Mouse (Mus musculus): ENCODE measurements around the gene Pga5. TPM values are rescaled to one million over a fixed set of nuclear protein-coding genes. Genes with fewer than 3 reads are reported as not detected.

Pga5 gene
- total and polyA plus RNA-seq, 2 experiments from 2014 or later = not detected

DNA sequence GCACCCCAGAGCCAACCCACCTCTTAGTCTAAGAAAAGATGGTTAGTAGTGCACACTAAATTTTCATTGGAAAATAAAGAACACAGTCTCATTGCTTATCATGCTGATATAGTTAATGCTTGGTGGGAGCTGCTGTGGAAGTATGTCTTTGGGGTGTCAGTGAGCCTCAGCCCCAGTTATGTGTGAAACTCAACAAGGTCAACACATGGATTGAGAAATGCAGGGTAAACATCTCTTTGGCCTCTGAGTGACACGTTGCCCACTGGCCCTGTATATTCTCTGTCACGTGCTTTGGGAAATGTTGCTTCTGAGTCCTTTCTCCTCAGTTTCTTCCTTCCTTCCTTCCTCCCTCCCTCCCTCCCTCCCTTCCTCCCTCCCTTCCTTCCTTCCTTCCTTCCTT, 19.5 kb downstream of the Pga5 start:
- DNase-seq (ENCODE audit: low spot score) (no peak), ATAC-seq (no peak)
- Histone ChIP-seq H3K4me1 (ENCODE audit: insufficient read depth, low read length) (no peaks in the 10 kb centered on the region), H3K4me2 (ENCODE audit: low read depth, low read length) (no peak overlapping the region), H3K36me3 (ENCODE audit: insufficient read depth, low read length) (no peaks in the 10 kb centered on the region), H3K27me3 (ENCODE audit: insufficient read depth, low read length) (no peaks in the 10 kb centered on the region), H3K9me3 (ENCODE audit: low read length) (no peaks in the 10 kb centered on the region), H3K27ac (no peak overlapping the region), H3K9ac (replicated peaks; ENCODE audit: low read length) (no peak overlapping the region), H3K4me3 (ENCODE audit: low read length) (no peak overlapping the region)
- TF ChIP-seq CTCF (IDR thresholded peaks at IDR 0.05; ENCODE audit: low read depth) = no peak
- WGBS = 73% methylated on average over 2 of the region's 2 CpGs

GRCm38 (mm10) chr19:10657742-10658141, 20.1 kb downstream of the Pga5 start:
- Histone ChIP-seq H3K27ac (no peak overlapping the region), H3K27me3 (ENCODE audit: insufficient read depth, low read length) (no peaks in the 10 kb centered on the region), H3K9ac (replicated peaks; ENCODE audit: low read length) (no peak overlapping the region), H3K4me3 (ENCODE audit: low read length) (no peak overlapping the region), H3K4me2 (ENCODE audit: low read depth, low read length) (no peak overlapping the region), H3K4me1 (ENCODE audit: insufficient read depth, low read length) (no peaks in the 10 kb centered on the region), H3K9me3 (ENCODE audit: low read length) (no peaks in the 10 kb centered on the region), H3K36me3 (ENCODE audit: insufficient read depth, low read length) (no peaks in the 10 kb centered on the region)
- ATAC-seq (no peak), DNase-seq (ENCODE audit: low spot score) (no peak)
- WGBS = 84% methylated on average over 5 of the region's 5 CpGs
- TF ChIP-seq CTCF (IDR thresholded peaks at IDR 0.05; ENCODE audit: low read depth) = no peak

GRCm38 (mm10) chr19:10656058-10656457, 21.8 kb downstream of the Pga5 start:
- ATAC-seq (no peak), DNase-seq (ENCODE audit: low spot score) (no peak)
- H3K9ac ChIP-seq (replicated peaks; ENCODE audit: low read length) = no peak overlapping the region
- no peaks in the 10 kb centered on the region for H3K36me3 ChIP-seq (ENCODE audit: insufficient read depth, low read length)
- no peaks in the 10 kb centered on the region for H3K4me1 ChIP-seq (ENCODE audit: insufficient read depth, low read length)
- TF ChIP-seq CTCF (IDR thresholded peaks at IDR 0.05; ENCODE audit: low read depth) = no peak
- no peak overlapping the region for H3K27ac ChIP-seq
- no peak overlapping the region for H3K4me3 ChIP-seq (ENCODE audit: low read length)
- H3K27me3 ChIP-seq (ENCODE audit: insufficient read depth, low read length) = no peaks in the 10 kb centered on the region
- H3K4me2 ChIP-seq (ENCODE audit: low read depth, low read length) = no peak overlapping the region
- 58% methylated on average over 3 of the region's 3 CpGs for WGBS
- no peaks in the 10 kb centered on the region for H3K9me3 ChIP-seq (ENCODE audit: low read length)

DNA sequence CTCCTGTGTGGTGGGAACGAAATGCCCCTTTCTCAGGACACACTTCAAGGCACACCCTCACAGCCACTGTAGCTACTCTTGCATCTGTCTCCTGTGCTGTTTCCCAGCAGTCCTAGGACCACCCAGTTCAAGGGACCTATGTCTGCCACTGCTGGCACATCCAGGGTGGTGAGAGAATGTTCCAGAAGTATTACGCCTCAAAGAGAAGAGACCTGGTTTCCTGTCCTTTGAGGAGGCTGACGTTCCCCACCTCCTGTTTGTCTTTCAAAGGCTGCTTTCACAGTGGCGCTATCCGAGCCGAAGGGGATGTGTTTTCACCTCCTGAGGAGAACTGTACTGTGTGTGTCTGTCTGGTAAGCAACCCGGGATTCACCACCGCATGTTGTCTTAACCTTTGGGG, 29.7 kb downstream of the Pga5 start:
- no peak for ATAC-seq

DNA sequence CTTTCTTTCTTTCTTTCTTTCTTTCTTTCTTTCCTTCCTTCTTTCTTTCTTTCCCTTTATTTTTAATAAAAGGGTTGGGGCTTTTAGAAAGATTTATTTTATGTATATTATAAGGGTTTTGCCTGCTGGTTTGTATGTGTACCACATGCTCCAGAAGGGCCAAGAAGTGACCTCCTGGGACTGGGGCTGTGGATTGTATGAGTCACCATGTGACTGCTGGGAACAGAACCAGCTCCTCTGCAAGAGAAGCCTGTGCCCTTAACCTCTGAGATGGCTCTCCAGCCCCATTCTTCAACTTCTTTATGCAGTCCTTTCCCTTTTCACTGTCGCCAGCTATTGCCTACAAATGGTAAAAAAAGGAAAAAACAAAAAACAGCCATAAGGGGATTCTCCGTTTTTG, 32.3 kb downstream of the Pga5 start:
- Histone ChIP-seq H3K36me3 (ENCODE audit: insufficient read depth, low read length) (no peaks in the 10 kb centered on the region), H3K9ac (replicated peaks; ENCODE audit: low read length) (no peak overlapping the region), H3K4me2 (ENCODE audit: low read depth, low read length) (no peak overlapping the region), H3K4me3 (ENCODE audit: low read length) (no peak overlapping the region), H3K27me3 (ENCODE audit: insufficient read depth, low read length) (no peaks in the 10 kb centered on the region), H3K27ac (no peak overlapping the region), H3K9me3 (ENCODE audit: low read length) (no peaks in the 10 kb centered on the region), H3K4me1 (ENCODE audit: insufficient read depth, low read length) (no peaks in the 10 kb centered on the region)
- no peak for DNase-seq (ENCODE audit: low spot score)
- no peak for ATAC-seq
- WGBS = 86% methylated on average over 2 of the region's 2 CpGs
- TF ChIP-seq CTCF (IDR thresholded peaks at IDR 0.05; ENCODE audit: low read depth) = no peak

More for the DNA sequence above, 29.7 kb downstream of the Pga5 start:
- Histone ChIP-seq H3K36me3 (ENCODE audit: insufficient read depth, low read length) (no peaks in the 10 kb centered on the region), H3K27me3 (ENCODE audit: insufficient read depth, low read length) (no peaks in the 10 kb centered on the region), H3K27ac (no peak overlapping the region), H3K9ac (replicated peaks; ENCODE audit: low read length) (no peak overlapping the region), H3K9me3 (ENCODE audit: low read length) (no peaks in the 10 kb centered on the region), H3K4me3 (ENCODE audit: low read length) (no peak overlapping the region), H3K4me2 (ENCODE audit: low read depth, low read length) (no peak overlapping the region), H3K4me1 (ENCODE audit: insufficient read depth, low read length) (no peaks in the 10 kb centered on the region)
- TF ChIP-seq CTCF (IDR thresholded peaks at IDR 0.05; ENCODE audit: low read depth) = no peak
- no peak for DNase-seq (ENCODE audit: low spot score)
- 71% methylated on average over 8 of the region's 8 CpGs for WGBS

DNA sequence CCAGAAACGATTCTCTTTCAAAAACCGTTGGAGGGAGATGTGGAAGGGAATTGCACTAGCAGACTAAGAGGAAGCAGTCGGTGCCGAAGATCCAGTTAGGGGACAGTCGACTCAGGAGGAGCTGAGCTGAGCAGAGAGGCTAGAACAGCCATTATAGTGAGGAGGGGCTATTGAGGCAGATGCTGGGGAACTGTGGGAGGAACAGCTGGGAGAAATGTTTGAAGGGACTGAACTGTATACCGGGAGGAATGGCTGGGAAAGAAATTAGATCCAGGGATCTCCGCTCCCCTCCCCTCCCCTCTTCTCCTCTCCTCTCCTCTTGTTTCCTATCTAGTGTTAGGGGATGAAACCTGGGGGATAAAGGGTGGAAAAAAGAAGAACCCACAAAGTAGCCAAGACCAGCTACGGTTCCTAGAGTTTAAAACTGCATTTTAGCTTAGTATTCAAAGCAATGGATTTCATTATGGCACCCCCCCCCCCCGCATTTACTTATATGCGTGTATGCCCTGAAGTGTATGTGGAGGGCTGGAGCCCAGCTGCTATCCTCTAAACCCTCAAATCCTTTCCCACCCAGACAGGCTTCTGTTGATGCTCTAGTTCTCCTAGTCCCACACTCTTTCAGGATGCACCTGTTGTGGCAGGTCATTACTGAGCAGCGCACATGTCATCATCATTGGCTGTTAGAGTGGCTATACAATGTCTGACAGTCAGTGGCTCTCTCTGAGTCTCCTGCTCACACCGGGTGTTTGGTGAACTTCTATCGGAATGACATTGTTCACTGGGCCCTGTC, 37.1 kb downstream of the Pga5 start:
- 54% methylated on average over 13 of the region's 13 CpGs for WGBS
- Histone ChIP-seq H3K4me1 (ENCODE audit: insufficient read depth, low read length) (no peaks in the 10 kb centered on the region), H3K9ac (replicated peaks; ENCODE audit: low read length) (no peak overlapping the region), H3K27me3 (ENCODE audit: insufficient read depth, low read length) (no peaks in the 10 kb centered on the region), H3K36me3 (ENCODE audit: insufficient read depth, low read length) (no peaks in the 10 kb centered on the region), H3K9me3 (ENCODE audit: low read length) (no peaks in the 10 kb centered on the region), H3K4me2 (ENCODE audit: low read depth, low read length) (no peak overlapping the region), H3K27ac (no peak overlapping the region), H3K4me3 (ENCODE audit: low read length) (no peak overlapping the region)
- TF ChIP-seq CTCF (IDR thresholded peaks at IDR 0.05; ENCODE audit: low read depth) = no peak
- no peak for ATAC-seq
- DNase-seq (ENCODE audit: low spot score) = no peak

DNA sequence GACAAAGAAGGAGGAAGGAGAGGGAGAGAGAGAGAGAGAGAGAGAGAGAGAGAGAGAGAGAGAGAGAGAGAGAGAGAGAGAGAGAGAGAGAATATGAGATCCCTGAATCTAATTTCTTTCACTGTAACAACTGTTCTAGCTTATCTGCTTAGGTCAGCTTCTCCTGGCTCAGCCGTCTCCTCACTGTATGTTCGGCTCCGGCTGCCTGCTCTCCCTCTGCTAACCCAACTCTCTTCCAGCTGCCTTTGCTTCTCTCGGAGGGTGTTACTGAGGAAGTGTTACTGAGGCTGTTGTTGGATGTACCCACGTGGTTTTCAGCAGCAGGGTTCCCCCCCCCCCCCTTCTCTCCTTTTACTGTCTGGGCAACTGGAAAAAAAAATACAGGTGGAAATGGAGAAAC, 37.8 kb downstream of the Pga5 start:
- no peak for ATAC-seq
- H3K4me2 ChIP-seq (ENCODE audit: low read depth, low read length) = no peak overlapping the region
- WGBS = 13% methylated on average over 5 of the region's 5 CpGs

More for the DNA sequence above, 37.8 kb downstream of the Pga5 start:
- Histone ChIP-seq H3K27me3 (ENCODE audit: insufficient read depth, low read length) (no peaks in the 10 kb centered on the region), H3K4me3 (ENCODE audit: low read length) (no peak overlapping the region), H3K27ac (no peak overlapping the region), H3K9me3 (ENCODE audit: low read length) (no peaks in the 10 kb centered on the region), H3K4me1 (ENCODE audit: insufficient read depth, low read length) (peaks cover 3% of the 10 kb centered on the region; the same call in 1 of the 2 replicates), H3K36me3 (ENCODE audit: insufficient read depth, low read length) (no peaks in the 10 kb centered on the region), H3K9ac (replicated peaks; ENCODE audit: low read length) (no peak overlapping the region)
- DNase-seq (ENCODE audit: low spot score) = no peak
- TF ChIP-seq CTCF (IDR thresholded peaks at IDR 0.05; ENCODE audit: low read depth) = no peak

All from hindbrain, postnatal 0 days (tissue).